Mouse (Mus musculus) brain, embryonic 14.5 days (tissue): ENCODE data around the gene Nek6.

ENCODE experiments used
- CTCF ChIP-seq: fragments of 200-500 bp; IDR thresholded peaks from 2 replicates; pipeline ENCODE4 v1.5.1; 2012; ENCODE audit warnings: inconsistent platforms, mild to moderate bottlenecking, moderate library complexity, borderline replicate concordance; ENCODE audit not compliant: insufficient read depth, insufficient read length; ENCODE audit errors: extremely low read depth
- POLR2A ChIP-seq: fragments of 200-500 bp; IDR thresholded peaks from 2 replicates; pipeline ENCODE4 v1.6.1; 2012; ENCODE audit warnings: mild to moderate bottlenecking, inconsistent platforms, borderline replicate concordance; ENCODE audit not compliant: poor library complexity, insufficient read depth, insufficient read length, severe bottlenecking; ENCODE audit errors: extremely low read depth

DNA sequence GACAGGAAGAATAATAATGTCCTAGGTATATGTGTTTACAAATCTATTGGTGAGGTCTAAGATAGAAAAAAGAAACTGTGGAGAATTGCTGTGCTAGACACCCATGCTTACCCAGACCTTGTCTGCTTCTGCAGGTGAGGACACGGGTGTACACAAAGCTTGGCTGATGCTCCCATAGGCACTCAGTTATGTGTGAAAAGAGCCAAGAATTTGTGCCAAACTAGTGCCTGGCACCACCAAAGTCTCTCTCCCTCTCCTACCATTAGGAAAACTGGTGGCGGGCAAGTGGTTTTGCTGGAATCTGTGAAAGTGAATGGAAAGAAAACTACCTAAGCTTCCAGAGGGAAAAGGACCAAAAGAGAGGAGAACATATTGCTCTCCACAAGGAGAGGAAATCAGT is 87.0 kb downstream of the Nek6 start:
- TF ChIP-seq CTCF: no peak
- TF ChIP-seq POLR2A: no peak
